Mouse (Mus musculus) forebrain, embryonic 14.5 days (tissue): ENCODE measurements at regions not wholly inside any gene's neighbourhood (a gene's known extent, or its start where the extent isn't known, plus 50 kb on each side); places are given as distances from the start of the nearest gene placed in this dataset.

Experiments
- ATAC-seq: fragments of 200-750 bp; cut with Nextera tagmentation; 2 replicates; pipeline ENCODE4 v1.8.0; 2017; ENCODE audit warnings: mild to moderate bottlenecking, moderate library complexity
- DNase-seq: peaks from one replicate; pipeline ENCODE4 v3.0.0-alpha.2; 2015; ENCODE audit warnings: low spot score
- H3K27ac ChIP-seq: fragments of 300-500 bp; sonication (generic); 2 replicates; pipeline ENCODE4 v1.5.1; 2014; ENCODE audit warnings: low read depth, mild to moderate bottlenecking, control low read depth, low read length, moderate library complexity
- H3K27me3 ChIP-seq: fragments of 300-500 bp; sonication (generic); replicated peaks from 2 replicates; pipeline ENCODE4 v1.6.1; 2014; ENCODE audit warnings: low read length, control low read depth, mixed read lengths; ENCODE audit not compliant: control insufficient read depth, insufficient read depth
- H3K36me3 ChIP-seq: fragments of 300-500 bp; sonication (generic); 2 replicates; pipeline ENCODE4 v1.6.1; 2014; ENCODE audit warnings: low read length, control low read depth; ENCODE audit not compliant: control insufficient read depth, insufficient read depth
- H3K4me1 ChIP-seq: fragments of 300-500 bp; sonication (generic); 2 replicates; pipeline ENCODE4 v1.6.1; 2014; ENCODE audit warnings: antibody characterized with exemption, low read length, control low read depth; ENCODE audit not compliant: control insufficient read depth, insufficient read depth
- H3K4me2 ChIP-seq: fragments of 300-500 bp; sonication (generic); 2 replicates; pipeline ENCODE4 v1.6.1; 2014; ENCODE audit warnings: mild to moderate bottlenecking, control low read depth, low read length
- H3K4me3 ChIP-seq: fragments of 300-500 bp; sonication (generic); 2 replicates; pipeline ENCODE4 v1.5.1; 2014; ENCODE audit warnings: low read depth, low read length, control low read depth
- H3K9ac ChIP-seq: fragments of 300-500 bp; sonication (generic); 2 replicates; pipeline ENCODE4 v1.6.1; 2014; ENCODE audit warnings: mild to moderate bottlenecking, low read length, control low read depth, moderate library complexity
- H3K9me3 ChIP-seq: fragments of 300-500 bp; sonication (generic); replicated peaks from 2 replicates; pipeline ENCODE4 v1.6.1; 2016; ENCODE audit warnings: low read length, control low read depth, mixed read lengths; ENCODE audit not compliant: control insufficient read depth
- WGBS: fragments of 180-500 bp; shearing (Covaris S2); extraction: QIAGEN DNeasy Blood & Tissue Kit; methylation state at CpG from one replicate; pipeline ENCODE4 v1.1.7; 2014; 5-methylcytosine and 5-hydroxymethylcytosine counted together

- WGBS = 92% methylated on average over 5 of the region's 5 CpGs
- no peaks in the 10 kb centered on the region for H3K27me3 ChIP-seq
These were observed 58.5 kb upstream of the Hnrnpa3 start for GRCm38 (mm10) chr2:75600511-75600910.

GRCm38 (mm10) chr2:75603175-75603871 lies 55.7 kb upstream of the Hnrnpa3 start:
- Histone ChIP-seq H3K4me3 (peak overlapping the region; percentile 30), H3K9ac (peak overlapping the region; percentile 54; the same call in 1 of the 2 replicates), H3K27ac (peak overlapping the region; percentile 76), H3K4me2 (peak overlapping the region; percentile 55), H3K9me3 (no peaks in the 10 kb centered on the region), H3K4me1 (no peaks in the 10 kb centered on the region), H3K27me3 (no peaks in the 10 kb centered on the region), H3K36me3 (no peaks in the 10 kb centered on the region)
- WGBS = 10% methylated on average over 25 of the region's 26 CpGs
- ATAC-seq (peak; percentile 96), DNase-seq (peak; percentile 83)

More at GRCm38 (mm10) chr2:75600511-75600910, 58.5 kb upstream of the Hnrnpa3 start:
- no peak for ATAC-seq
- Histone ChIP-seq H3K4me1 (no peaks in the 10 kb centered on the region), H3K27ac (no peak overlapping the region), H3K36me3 (no peaks in the 10 kb centered on the region), H3K9me3 (no peaks in the 10 kb centered on the region), H3K9ac (no peak overlapping the region), H3K4me3 (no peak overlapping the region), H3K4me2 (no peak overlapping the region)
- DNase-seq = no peak

GRCm38 (mm10) chr2:75605634-75606033 lies 53.4 kb upstream of the Hnrnpa3 start:
- H3K27ac ChIP-seq = no peak overlapping the region
- H3K4me2 ChIP-seq = 0 out of 2 replicates have a peak overlapping the region, but pooled peaks have one; percentile 21
- H3K27me3 ChIP-seq = 0 out of 2 replicates have a peak, but pooled peaks cover 4% of the 10 kb centered on the region
- DNase-seq = peak; percentile 88
- 3% methylated on average over 7 of the region's 7 CpGs for WGBS
- no peak overlapping the region for H3K4me3 ChIP-seq
- H3K9me3 ChIP-seq = no peaks in the 10 kb centered on the region
- H3K4me1 ChIP-seq = 0 out of 2 replicates have a peak, but pooled peaks cover 7% of the 10 kb centered on the region
- peak overlapping the region; percentile 32; the same call in 1 of the 2 replicates for H3K9ac ChIP-seq
- H3K36me3 ChIP-seq = no peaks in the 10 kb centered on the region
- no peak for ATAC-seq

- Histone ChIP-seq H3K4me2 (no peak overlapping the region), H3K36me3 (no peaks in the 10 kb centered on the region), H3K9ac (no peak overlapping the region), H3K27ac (no peak overlapping the region), H3K4me1 (0 out of 2 replicates have a peak, but pooled peaks cover 7% of the 10 kb centered on the region), H3K9me3 (no peaks in the 10 kb centered on the region), H3K27me3 (0 out of 2 replicates have a peak, but pooled peaks cover 4% of the 10 kb centered on the region), H3K4me3 (no peak overlapping the region)
- ATAC-seq (no peak), DNase-seq (no peak)
- WGBS = 74% methylated on average over 10 of the region's 11 CpGs
These were observed 51.8 kb upstream of the Hnrnpa3 start for GRCm38 (mm10) chr2:75607010-75607915.

DNA sequence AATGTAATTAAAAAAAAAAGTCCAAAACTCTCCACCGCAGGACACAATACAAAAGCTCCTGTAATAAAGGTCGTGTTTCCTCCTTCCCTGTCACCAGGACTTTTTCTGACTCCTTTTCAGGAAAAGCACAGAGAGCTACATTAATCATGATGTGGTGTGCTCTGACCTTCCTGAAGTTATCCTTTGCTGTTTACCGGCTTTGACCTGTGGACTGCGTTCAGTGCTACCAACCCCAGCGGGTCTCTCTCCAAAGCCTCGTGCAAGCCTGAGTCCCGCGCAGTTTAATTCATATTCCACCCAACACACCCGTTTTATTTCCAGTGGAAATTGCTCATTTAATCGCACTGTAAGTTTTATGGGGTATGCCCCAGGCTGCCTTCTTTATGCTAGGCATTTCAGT lies 51.1 kb upstream of the Hnrnpa3 start:
- Histone ChIP-seq H3K27me3 (0 out of 2 replicates have a peak, but pooled peaks cover 4% of the 10 kb centered on the region), H3K4me3 (no peak overlapping the region)

DNA sequence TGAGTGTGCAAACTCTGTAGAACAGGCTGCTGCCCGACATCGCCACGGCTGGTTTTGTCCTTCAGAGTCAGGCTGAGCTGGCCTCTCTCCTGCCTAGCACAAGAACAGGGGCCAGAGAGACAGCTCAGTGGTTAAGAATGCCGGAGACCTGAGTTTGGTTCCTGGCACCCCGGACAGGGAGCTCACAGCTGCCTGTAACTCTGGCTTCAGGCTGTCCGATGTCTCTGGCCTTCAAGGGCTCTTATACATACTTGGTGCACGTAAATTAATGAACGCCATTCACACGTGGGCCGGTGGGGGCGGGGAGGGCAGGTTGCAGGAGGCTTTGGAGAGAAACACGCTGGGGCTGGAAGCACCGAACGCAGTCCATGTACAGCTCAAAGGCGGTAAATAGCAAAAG lies 50.6 kb upstream of the Hnrnpa3 start:
- WGBS = 46% methylated on average over 15 of the region's 15 CpGs
- Histone ChIP-seq H3K36me3 (no peaks in the 10 kb centered on the region), H3K4me2 (no peak overlapping the region), H3K27ac (no peak overlapping the region), H3K9me3 (no peaks in the 10 kb centered on the region), H3K9ac (no peak overlapping the region), H3K27me3 (0 out of 2 replicates have a peak, but pooled peaks cover 4% of the 10 kb centered on the region), H3K4me1 (peaks cover 13% of the 10 kb centered on the region; the same call in 1 of the 2 replicates), H3K4me3 (no peak overlapping the region)
- no peak for ATAC-seq
- no peak for DNase-seq

More for the DNA sequence above, 51.1 kb upstream of the Hnrnpa3 start:
- no peak for DNase-seq
- H3K4me2 ChIP-seq = no peak overlapping the region
- ATAC-seq = no peak
- H3K36me3 ChIP-seq = no peaks in the 10 kb centered on the region
- H3K9ac ChIP-seq = no peak overlapping the region
- H3K9me3 ChIP-seq = no peaks in the 10 kb centered on the region
- 76% methylated on average over 10 of the region's 10 CpGs for WGBS
- H3K27ac ChIP-seq = no peak overlapping the region
- H3K4me1 ChIP-seq = peaks cover 10% of the 10 kb centered on the region; the same call in 1 of the 2 replicates

- H3K36me3 ChIP-seq = no peaks in the 10 kb centered on the region
These were observed 49.7 kb upstream of the Hnrnpa3 start for GRCm38 (mm10) chr2:75609150-75609946.

More at GRCm38 (mm10) chr2:75609150-75609946, 49.7 kb upstream of the Hnrnpa3 start:
- Histone ChIP-seq H3K27ac (no peak overlapping the region), H3K4me2 (peak overlapping the region; percentile 53), H3K4me1 (peaks cover 13% of the 10 kb centered on the region; the same call in 1 of the 2 replicates), H3K4me3 (peak overlapping the region; percentile 17), H3K27me3 (0 out of 2 replicates have a peak, but pooled peaks cover 4% of the 10 kb centered on the region), H3K9me3 (no peaks in the 10 kb centered on the region), H3K9ac (peak overlapping the region; percentile 45; the same call in 1 of the 2 replicates)
- ATAC-seq (peak; percentile 50), DNase-seq (peak; percentile 72)
- 11% methylated on average over 27 of the region's 27 CpGs for WGBS
